Mouse (Mus musculus) spleen, adult 2 months (tissue): Measurements from ENCODE around the gene Fbxo41. TPM values are rescaled to one million over a fixed set of nuclear protein-coding genes. Genes with fewer than 3 reads are reported as not detected.

Experiments used
- DNase-seq, 2 experiments: peaks; one replicate each; pipeline versions ENCODE4 v3.0.0 to v3.0.0-alpha.2; 2012 to 2021; ENCODE audit warnings: low spot score in 2 of 2, low read depth in 1 of 2
- H3K27ac ChIP-seq: fragments of 200-500 bp; 2 replicates; pipeline ENCODE4 v1.5.1; 2012; ENCODE audit warnings: low read length, inconsistent platforms; ENCODE audit not compliant: insufficient read depth
- H3K27me3 ChIP-seq: fragments of 200-500 bp; 2 replicates; pipeline ENCODE4 v1.6.1; 2012; ENCODE audit warnings: mild to moderate bottlenecking, moderate library complexity, low read length, inconsistent platforms; ENCODE audit not compliant: control insufficient read depth, insufficient read depth
- H3K36me3 ChIP-seq: fragments of 200-500 bp; 2 replicates; pipeline ENCODE4 v1.6.1; 2012; ENCODE audit warnings: mild to moderate bottlenecking, low read length, inconsistent platforms; ENCODE audit not compliant: control insufficient read depth, insufficient read depth
- H3K4me1 ChIP-seq: fragments of 200-500 bp; 2 replicates; pipeline ENCODE4 v1.6.1; 2011; ENCODE audit warnings: inconsistent platforms; ENCODE audit not compliant: control insufficient read depth, insufficient read depth, insufficient read length
- H3K4me3 ChIP-seq: fragments of 200-500 bp; 2 replicates; pipeline ENCODE4 v1.5.1; 2011; ENCODE audit warnings: mild to moderate bottlenecking, inconsistent platforms; ENCODE audit not compliant: insufficient read depth, insufficient read length; ENCODE audit errors: extremely low read depth
- CTCF ChIP-seq: fragments of 200-500 bp; IDR thresholded peaks from 2 replicates; pipeline ENCODE4 v1.5.1; 2011; ENCODE audit warnings: mild to moderate bottlenecking, inconsistent platforms; ENCODE audit not compliant: insufficient read depth, insufficient read length, insufficient replicate concordance; ENCODE audit errors: extremely low read depth
- POLR2A ChIP-seq: fragments of 200-500 bp; IDR thresholded peaks from 2 replicates; pipeline ENCODE4 v1.6.1; 2011; ENCODE audit warnings: low read depth, low read length, inconsistent platforms
- WGBS: fragments of 180-500 bp; shearing (Covaris S2); methylation state at CpG from one replicate; pipeline ENCODE4 v1.1.7; 2018; 5-methylcytosine and 5-hydroxymethylcytosine counted together
- polyA plus RNA-seq: library from polyadenylated mRNA; depleted of rRNA; stranded (reverse); fragments of >200 nt; gene quantifications from 2 replicates; pipeline ENCODE4 v1.2.3, GENCODE M21; 2012

The Fbxo41 gene
- polyA plus RNA-seq, 1 experiment = 0.04 TPM

GRCm38 (mm10) chr6:85518091-85518693 lies 15.4 kb upstream of the Fbxo41 start:
- TF ChIP-seq CTCF (no peak), POLR2A (no peak)
- peaks cover 5% of the 10 kb centered on the region; the same call in 1 of the 2 replicates for H3K4me1 ChIP-seq
- no peak overlapping the region for H3K4me3 ChIP-seq
- H3K27ac ChIP-seq = no peak overlapping the region
- 57% methylated on average over 5 of the region's 5 CpGs for WGBS
- peaks cover 5% of the 10 kb centered on the region for H3K27me3 ChIP-seq
- no peaks in the 10 kb centered on the region for H3K36me3 ChIP-seq
- DNase-seq = no peak

- Histone ChIP-seq H3K4me3 (no peak overlapping the region), H3K36me3 (no peaks in the 10 kb centered on the region), H3K4me1 (peaks cover 15% of the 10 kb centered on the region; the same call in 1 of the 2 replicates), H3K27me3 (peaks cover 22% of the 10 kb centered on the region), H3K27ac (no peak overlapping the region)
- no peak for TF ChIP-seq POLR2A
- no peak for TF ChIP-seq CTCF
- DNase-seq = no peak
- WGBS = 89% methylated on average over 4 of the region's 4 CpGs
Observed at GRCm38 (mm10) chr6:85515941-85516340, 13.1 kb upstream of the Fbxo41 start.

DNA sequence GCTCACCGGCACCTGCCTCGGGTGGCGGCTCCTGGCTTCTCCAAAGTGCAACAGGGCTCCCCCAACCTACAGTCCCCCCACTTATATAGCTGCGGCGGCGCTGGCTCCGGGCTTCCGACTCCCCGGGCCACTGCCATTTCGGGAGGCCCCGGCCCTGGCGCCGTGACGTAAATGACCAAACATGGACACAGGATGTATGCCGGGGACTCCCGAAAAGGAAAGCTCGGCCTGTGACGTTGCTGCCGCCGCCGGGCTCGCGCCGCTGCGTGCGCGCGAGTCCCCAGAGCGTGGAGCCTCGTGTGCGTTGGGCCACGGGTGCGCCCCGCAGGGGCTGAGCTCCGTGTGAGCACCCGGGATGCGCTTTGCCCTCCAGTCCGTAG lies 10.7 kb upstream of the Fbxo41 start, which contains the start of gene Egr4:
Gene Egr4 (minus strand): TSS at position 59 of the 380 bp plus-strand sequence.
- peaks cover 24% of the 10 kb centered on the region for H3K27me3 ChIP-seq
- TF ChIP-seq CTCF (no peak), POLR2A (no peak)
- no peak for DNase-seq
- 3% methylated on average over 38 of the region's 38 CpGs for WGBS
- H3K36me3 ChIP-seq = no peaks in the 10 kb centered on the region
- no peak within 1 kb of the TSS for H3K27ac ChIP-seq
- H3K4me3 ChIP-seq = peak within 1 kb of the TSS; percentile 15; the same call in 1 of the 2 replicates
- peaks cover 15% of the 10 kb centered on the region; the same call in 1 of the 2 replicates for H3K4me1 ChIP-seq

DNA sequence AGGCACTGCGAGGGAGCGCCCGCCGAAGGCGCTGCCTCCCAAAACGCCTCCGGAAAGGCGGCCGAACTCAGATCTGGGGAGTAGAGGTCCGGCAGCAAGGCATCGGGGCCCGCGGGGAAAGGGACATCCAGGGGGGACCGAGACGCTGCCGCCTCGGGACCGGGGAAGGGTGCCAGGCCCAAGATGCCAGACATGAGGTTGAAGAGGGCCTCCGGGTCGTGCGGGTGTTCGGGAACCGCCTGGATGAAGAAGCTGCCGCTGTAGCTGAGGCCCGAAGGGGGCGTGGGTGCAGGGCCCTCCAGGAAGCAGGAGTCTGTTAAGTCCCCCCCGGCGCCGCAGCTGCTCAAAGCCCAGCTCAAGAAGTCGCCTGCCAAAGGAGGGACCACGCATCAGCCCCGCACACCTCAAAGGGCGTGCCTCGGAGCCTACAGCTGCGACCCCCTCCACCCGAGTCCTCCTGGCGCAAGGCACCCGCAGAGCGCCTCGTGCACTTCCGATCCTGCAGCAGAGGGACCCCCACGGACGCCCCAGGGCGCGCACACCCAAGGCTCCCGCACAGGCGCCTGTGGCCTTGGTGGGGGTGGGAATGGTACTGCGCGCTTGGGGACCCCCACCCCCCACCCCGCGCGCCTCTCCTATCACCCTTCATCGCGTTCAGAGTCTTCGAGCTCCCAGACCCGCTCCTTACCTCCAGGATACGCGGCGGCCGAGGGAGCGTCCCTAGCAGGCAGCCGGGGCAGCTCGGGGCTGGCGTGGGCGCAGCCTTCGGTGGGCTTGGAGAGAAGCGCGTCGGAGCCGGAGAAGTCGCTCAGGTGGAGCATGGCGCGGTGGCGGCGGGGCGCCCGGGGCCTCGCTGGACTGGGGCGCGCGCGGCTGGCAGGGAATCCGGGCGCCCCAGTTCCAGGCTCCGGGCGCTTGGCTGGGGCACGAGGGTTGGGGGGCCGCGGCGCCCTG lies 10.1 kb upstream of the Fbxo41 start:
- no peak overlapping the region for H3K27ac ChIP-seq
- WGBS = 4% methylated on average over 87 of the region's 90 CpGs
- H3K36me3 ChIP-seq = no peaks in the 10 kb centered on the region
- H3K4me3 ChIP-seq = no peak overlapping the region; the same call in 1 of the 2 replicates
- DNase-seq = no peak
- TF ChIP-seq CTCF (no peak), POLR2A (no peak)
- peaks cover 15% of the 10 kb centered on the region; the same call in 1 of the 2 replicates for H3K4me1 ChIP-seq
- H3K27me3 ChIP-seq = peaks cover 24% of the 10 kb centered on the region

DNA sequence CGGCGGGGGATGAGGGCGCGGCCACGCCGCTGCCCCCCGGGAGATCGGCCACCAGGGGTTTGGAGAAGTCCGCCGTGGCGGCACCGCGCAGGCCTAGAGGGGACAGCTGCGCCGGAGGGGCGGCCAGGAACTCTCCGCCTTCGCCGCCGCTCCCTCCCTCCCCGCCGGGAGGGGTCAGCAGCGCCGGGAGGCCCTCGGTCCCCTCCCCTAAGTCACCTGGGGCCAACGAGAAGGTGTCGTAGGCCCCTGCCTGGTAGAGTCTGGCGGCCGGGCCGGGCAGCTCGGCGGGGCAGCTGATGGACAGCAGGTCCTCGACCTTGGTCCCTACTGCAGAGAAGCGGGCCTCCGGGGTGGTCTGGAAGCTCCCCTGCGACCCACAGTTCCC lies 9.3 kb upstream of the Fbxo41 start:
- no peak for DNase-seq
- 4% methylated on average over 36 of the region's 36 CpGs for WGBS
- TF ChIP-seq CTCF (no peak), POLR2A (no peak)
- Histone ChIP-seq H3K36me3 (no peaks in the 10 kb centered on the region), H3K4me3 (no peak overlapping the region), H3K27me3 (peaks cover 24% of the 10 kb centered on the region), H3K4me1 (peaks cover 15% of the 10 kb centered on the region; the same call in 1 of the 2 replicates), H3K27ac (no peak overlapping the region)

GRCm38 (mm10) chr6:85511286-85512055 lies 8.7 kb upstream of the Fbxo41 start:
- Histone ChIP-seq H3K4me1 (peaks cover 15% of the 10 kb centered on the region; the same call in 1 of the 2 replicates), H3K36me3 (no peaks in the 10 kb centered on the region), H3K27ac (no peak overlapping the region), H3K27me3 (peaks cover 24% of the 10 kb centered on the region), H3K4me3 (no peak overlapping the region)
- 3% methylated on average over 88 of the region's 88 CpGs for WGBS
- TF ChIP-seq POLR2A = no peak
- TF ChIP-seq CTCF = no peak
- DNase-seq = no peak
